ENCODE assay signal across 31 mouse cellular contexts in the genomic region with DNA sequence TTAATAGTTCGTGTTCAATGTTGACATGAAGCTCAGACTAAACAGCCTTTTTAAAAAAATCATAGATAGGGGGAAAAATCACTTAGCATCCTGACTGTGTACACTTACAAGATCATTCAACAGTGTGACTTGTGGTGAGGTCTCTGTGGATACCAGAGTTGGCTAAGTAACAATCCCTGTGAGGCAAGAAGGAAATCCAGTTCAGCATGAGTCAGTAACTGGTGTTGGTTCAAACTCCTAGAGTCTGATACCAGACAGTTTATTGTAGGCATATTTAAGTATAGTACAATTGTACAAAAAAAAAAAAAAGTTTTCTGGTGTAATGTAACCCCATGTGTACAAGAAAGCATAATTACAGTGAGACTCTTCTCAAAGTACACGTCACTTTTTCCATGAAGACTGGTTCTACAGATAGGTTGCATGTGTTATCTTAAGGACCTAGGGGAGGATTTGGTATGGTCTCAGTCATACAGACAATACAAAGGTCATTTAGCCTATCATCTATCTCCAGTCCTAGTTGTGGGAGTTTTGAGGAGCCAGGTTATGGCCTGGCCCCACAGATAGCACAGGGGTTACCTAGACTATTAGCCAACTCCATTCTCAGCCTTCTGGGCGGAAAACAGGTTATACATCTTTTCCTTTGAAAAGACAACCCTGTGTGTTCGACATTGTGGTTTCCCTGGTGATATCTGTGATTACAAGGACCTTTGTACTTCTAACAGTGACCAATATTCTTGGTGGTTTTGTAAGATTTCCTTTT. TPM values are rescaled to one million over a fixed set of nuclear protein-coding genes. Genes with fewer than 3 reads are reported as not detected.
DNase-seq lines count a peak whose midpoint lies in the region; ATAC-seq and TF ChIP-seq lines count a peak whose summit lies in the region.
"Had no signal": no experiment of that assay in that cellular context is flagged by ENCODE, and none has a peak within 500 bp of the region (broad histone marks: within the 10 kb centered on the region; RNA-seq: fewer than 3 reads in every experiment).

No protein-coding gene starts in this region.

- ATAC-seq in heart, embryonic 11.5 days (replicated peaks; ENCODE audit: insufficient number of reproducible peaks, low FRiP score, low TSS enrichment) = no peak
- peak; percentile 88 for ATAC-seq in intestine, postnatal 0 days
- ATAC-seq: activated CD4-positive, CD25-positive, alpha-beta regulatory T cell, adult 4 months; CD4-positive, CD25-positive, alpha-beta regulatory T cell, adult 4 months; forebrain, embryonic 16.5 days; inflammation-experienced regulatory T-cells, adult 6 months had no signal

- no peak overlapping the region for H3K4me3 ChIP-seq in heart, embryonic 11.5 days (ENCODE audit: low read depth, low read length)
- no peak overlapping the region for H3K4me3 ChIP-seq in intestine, postnatal 0 days (ENCODE audit: low read depth, low read length)
- H3K4me3 ChIP-seq: embryonic facial prominence, embryonic 12.5 days; forebrain, embryonic 10.5 days; hindbrain, embryonic 10.5 days; hindbrain, embryonic 15.5 days; lung, embryonic 15.5 days; neural tube, embryonic 15.5 days had no signal

- no peak overlapping the region for H3K27ac ChIP-seq in heart, embryonic 11.5 days (ENCODE audit: low read depth, low read length)
- no peak overlapping the region; the same call in 1 of the 2 replicates for H3K27ac ChIP-seq in intestine, postnatal 0 days (ENCODE audit: low read depth, low read length)
- H3K27ac ChIP-seq: embryonic facial prominence, embryonic 12.5 days; forebrain, embryonic 10.5 days; hindbrain, embryonic 10.5 days; hindbrain, embryonic 15.5 days; lung, embryonic 15.5 days; neural tube, embryonic 15.5 days had no signal

- no peak for TF ChIP-seq CTCF in intestine, postnatal 0 days (IDR thresholded peaks at IDR 0.05; ENCODE audit: low read depth)

- H3K4me1 ChIP-seq in heart, embryonic 11.5 days (ENCODE audit: control insufficient read depth, insufficient read depth, low read length) = no peaks in the 10 kb centered on the region
- H3K4me1 ChIP-seq in intestine, postnatal 0 days (replicated peaks; ENCODE audit: control insufficient read depth, insufficient read depth, low read length) = peaks cover 9% of the 10 kb centered on the region
- H3K4me1 ChIP-seq: embryonic facial prominence, embryonic 12.5 days; hindbrain, embryonic 15.5 days; lung, embryonic 15.5 days; neural tube, embryonic 15.5 days had no signal

- no peaks in the 10 kb centered on the region for H3K36me3 ChIP-seq in heart, embryonic 11.5 days (ENCODE audit: control insufficient read depth, insufficient read depth, low read length)
- no peaks in the 10 kb centered on the region for H3K36me3 ChIP-seq in intestine, postnatal 0 days (ENCODE audit: control insufficient read depth, insufficient read depth)
- H3K36me3 ChIP-seq: embryonic facial prominence, embryonic 12.5 days; forebrain, embryonic 10.5 days; hindbrain, embryonic 10.5 days; hindbrain, embryonic 15.5 days; lung, embryonic 15.5 days; neural tube, embryonic 15.5 days had no signal

- no peak overlapping the region for H3K4me2 ChIP-seq in heart, embryonic 11.5 days
- no peak overlapping the region for H3K4me2 ChIP-seq in intestine, postnatal 0 days (replicated peaks; ENCODE audit: low read depth)
- H3K4me2 ChIP-seq: embryonic facial prominence, embryonic 12.5 days; hindbrain, embryonic 15.5 days; lung, embryonic 15.5 days; neural tube, embryonic 15.5 days had no signal

- no peaks in the 10 kb centered on the region for H3K27me3 ChIP-seq in heart, embryonic 11.5 days (ENCODE audit: control insufficient read depth, insufficient read depth, low read length)
- H3K27me3 ChIP-seq in intestine, postnatal 0 days (replicated peaks; ENCODE audit: control insufficient read depth, insufficient read depth, low read length) = no peaks in the 10 kb centered on the region
- H3K27me3 ChIP-seq: embryonic facial prominence, embryonic 12.5 days; hindbrain, embryonic 15.5 days; lung, embryonic 15.5 days; neural tube, embryonic 15.5 days had no signal

- 61% methylated on average over 4 of the region's 4 CpGs for WGBS in heart, embryonic 11.5 days (ENCODE audit: insufficient replicate concordance)
- WGBS in intestine, postnatal 0 days = 34% methylated on average over 4 of the region's 4 CpGs

- no peaks in the 10 kb centered on the region for H3K9me3 ChIP-seq in heart, embryonic 11.5 days (replicated peaks; ENCODE audit: control insufficient read depth, low read length)
- H3K9me3 ChIP-seq in intestine, postnatal 0 days (ENCODE audit: control insufficient read depth) = no peaks in the 10 kb centered on the region
- H3K9me3 ChIP-seq: embryonic facial prominence, embryonic 12.5 days; forebrain, embryonic 10.5 days; hindbrain, embryonic 10.5 days; hindbrain, embryonic 15.5 days; lung, embryonic 15.5 days; neural tube, embryonic 15.5 days had no signal

- DNase-seq in heart, adult 11 months = peak; percentile 12
- peak; percentile 76 for DNase-seq in fibroblast of lung, adult 2 months (ENCODE audit: low read depth)
- DNase-seq in neural tube, embryonic 10.5 days (ENCODE audit: extremely low spot score, low spot score) = no peak
- DNase-seq in adrenal gland, postnatal 36 days = no peak
- DNase-seq in lung, postnatal 10 days = no peak
- DNase-seq: adrenal gland, adult 2 months; embryo, embryonic 11 days; gastrocnemius, postnatal 14 days; heart, postnatal 14 days; kidney, adult 9 months; kidney, postnatal 10 days; layer of hippocampus, adult 9-11 months; lung, postnatal 4 days; midbrain, embryonic 14.5 days; retina, postnatal 1 day; right cerebral cortex, postnatal 14 days; thymus, adult 18-20 months; thymus, postnatal 25 days had no signal

- no peak overlapping the region for H3K9ac ChIP-seq in heart, embryonic 11.5 days (ENCODE audit: low read depth, low read length)
- H3K9ac ChIP-seq in intestine, postnatal 0 days (ENCODE audit: low read depth, low read length) = no peak overlapping the region
- H3K9ac ChIP-seq: embryonic facial prominence, embryonic 12.5 days; hindbrain, embryonic 15.5 days; lung, embryonic 15.5 days; neural tube, embryonic 15.5 days had no signal

RNA-seq across cellular contexts. Expression of gene Prom1, which starts 58.0 kb away (rescaled TPM):
- polyA plus RNA-seq in heart, embryonic 11.5 days (2014; fragmentation: Nextera tagmentation; extraction: Ambion mirVana) = 20.5 and 20.7 TPM in 2 replicates
- polyA plus RNA-seq in intestine, postnatal 0 days (2015; fragmentation: Nextera tagmentation; extraction: Ambion mirVana) = 14.0 and 14.5 TPM in 2 replicates
- total RNA-seq in adrenal gland, postnatal 36 days (2021) = 1 to 10 TPM; 1.7 to 3.8 TPM
- total RNA-seq: monocyte, adult 5-6 weeks had no signal

Comparison
In these comparisons a context has a peak if more than half of its experiments do, and no peak if none do; other contexts are left out.
1. DNase-seq: peak in heart, adult 11 months (single experiment) and fibroblast of lung, adult 2 months (single experiment); none in neural tube, embryonic 10.5 days (single experiment), adrenal gland, postnatal 36 days (0 of 2) and lung, postnatal 10 days (single experiment).